Mouse (Mus musculus) stomach, postnatal 0 days (tissue): ENCODE results near the gene Ccdc18. TPM values are rescaled to one million over a fixed set of nuclear protein-coding genes. Genes with fewer than 3 reads are reported as not detected.
"Not testable (repeated sequence)": the region's sequence is repeated elsewhere in the genome, so short reads cannot be mapped to it uniquely, and the experiment has no call there.

ENCODE experiments used
- ATAC-seq: fragments of 200-750 bp; cut with Nextera tagmentation; 2 replicates; pipeline ENCODE4 v1.8.0; 2017; ENCODE audit not compliant: low FRiP score, low TSS enrichment
- DNase-seq: peaks from one replicate; pipeline ENCODE4 v3.0.0-alpha.2; 2016; ENCODE audit warnings: low spot score
- H3K27ac ChIP-seq: fragments of 300-500 bp; sonication (generic); replicated peaks from 2 replicates; pipeline ENCODE4 v1.5.1; 2014; ENCODE audit warnings: mild to moderate bottlenecking, control low read depth
- H3K27me3 ChIP-seq: fragments of 300-500 bp; sonication (generic); 2 replicates; pipeline ENCODE4 v1.6.1; 2014; ENCODE audit warnings: low read length; ENCODE audit not compliant: control insufficient read depth, insufficient read depth
- H3K36me3 ChIP-seq: fragments of 300-500 bp; sonication (generic); 2 replicates; pipeline ENCODE4 v1.6.1; 2014; ENCODE audit warnings: low read length, mixed read lengths; ENCODE audit not compliant: control insufficient read depth, insufficient read depth
- H3K4me1 ChIP-seq: fragments of 300-500 bp; sonication (generic); replicated peaks from 2 replicates; pipeline ENCODE4 v1.6.1; 2014; ENCODE audit warnings: antibody characterized with exemption; ENCODE audit not compliant: control insufficient read depth, insufficient read depth
- H3K4me2 ChIP-seq: fragments of 300-500 bp; sonication (generic); replicated peaks from 2 replicates; pipeline ENCODE4 v1.6.1; 2014; ENCODE audit warnings: low read depth, mild to moderate bottlenecking, control low read depth, moderate library complexity
- H3K4me3 ChIP-seq: fragments of 300-500 bp; sonication (generic); 2 replicates; pipeline ENCODE4 v1.5.1; 2014; ENCODE audit warnings: low read depth, low read length, control low read depth
- H3K9ac ChIP-seq: fragments of 300-500 bp; sonication (generic); 2 replicates; pipeline ENCODE4 v1.6.1; 2014; ENCODE audit warnings: mild to moderate bottlenecking, low read length, control low read depth, mixed read lengths
- H3K9me3 ChIP-seq: fragments of 300-500 bp; sonication (generic); 2 replicates; pipeline ENCODE4 v1.6.1; 2016; ENCODE audit warnings: low read length; ENCODE audit not compliant: control insufficient read depth
- CTCF ChIP-seq: IDR thresholded peaks from 2 replicates; pipeline ENCODE4 v1.5.1; 2016; ENCODE audit warnings: antibody characterized with exemption, low read depth, mild to moderate bottlenecking, moderate library complexity
- EP300 ChIP-seq: optimal IDR thresholded peaks from 2 replicates; pipeline ENCODE3; 2016; ENCODE audit warnings: antibody characterized with exemption
- WGBS: fragments of 180-500 bp; shearing (Covaris S2); extraction: QIAGEN DNeasy Blood & Tissue Kit; methylation state at CpG from one replicate; pipeline ENCODE4 v1.1.7; 2014; 5-methylcytosine and 5-hydroxymethylcytosine counted together
- polyA plus RNA-seq: library from polyadenylated mRNA; unstranded; fragments of >200 nt; fragmentation: Nextera tagmentation; extraction: Ambion mirVana; gene quantifications from 2 replicates; pipeline ENCODE4 v1.2.1, GENCODE M21; 2015

Gene Ccdc18
- polyA plus RNA-seq, 1 experiment from 2014 or later, result 2.7 TPM

GRCm38 (mm10) chr5:108226159-108226558, 93.5 kb downstream of the Ccdc18 start:
- no peak overlapping the region for H3K27ac ChIP-seq
- H3K36me3 ChIP-seq, result no peaks in the 10 kb centered on the region
- no peaks in the 10 kb centered on the region for H3K9me3 ChIP-seq
- H3K9ac ChIP-seq, result no peak overlapping the region
- TF ChIP-seq EP300 (no peak), CTCF (no peak)
- H3K4me1 ChIP-seq, result no peaks in the 10 kb centered on the region
- ATAC-seq (no peak), DNase-seq (no peak)
- H3K4me3 ChIP-seq, result no peak overlapping the region
- H3K27me3 ChIP-seq, result no peaks in the 10 kb centered on the region
- no peak overlapping the region for H3K4me2 ChIP-seq

DNA sequence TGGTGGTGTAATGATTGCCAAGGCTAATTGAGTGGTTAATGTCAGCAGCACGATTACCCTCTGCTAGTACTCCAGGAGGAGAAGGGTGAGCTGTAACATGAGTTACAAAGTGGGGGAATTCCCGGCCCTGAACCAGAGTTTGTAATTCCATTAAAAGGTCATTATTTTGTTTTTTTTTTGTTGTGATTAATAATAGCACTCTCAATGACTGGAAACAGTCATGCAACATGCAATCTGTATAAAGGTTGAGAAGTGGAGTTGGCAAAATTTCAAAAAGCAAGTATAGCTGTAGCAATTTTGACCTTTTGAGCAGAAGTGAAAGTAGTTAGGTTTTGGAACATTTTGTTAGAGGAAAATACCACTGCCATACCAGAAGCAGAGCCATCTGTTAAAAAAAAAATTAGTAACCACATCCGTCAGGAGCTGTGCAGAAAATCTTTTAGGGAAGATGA, 113.7 kb downstream of the Ccdc18 start:
- WGBS, result 32% methylated on average over 3 of the region's 3 CpGs
- Histone ChIP-seq H3K9me3 (no peaks in the 10 kb centered on the region), H3K27ac (no peak overlapping the region), H3K4me3 (no peak overlapping the region), H3K9ac (no peak overlapping the region), H3K4me2 (no peak overlapping the region), H3K27me3 (no peaks in the 10 kb centered on the region), H3K4me1 (no peaks in the 10 kb centered on the region), H3K36me3 (no peaks in the 10 kb centered on the region)
- no peak for TF ChIP-seq EP300
- TF ChIP-seq CTCF, result no peak
- DNase-seq (no peak), ATAC-seq (no peak)

DNA sequence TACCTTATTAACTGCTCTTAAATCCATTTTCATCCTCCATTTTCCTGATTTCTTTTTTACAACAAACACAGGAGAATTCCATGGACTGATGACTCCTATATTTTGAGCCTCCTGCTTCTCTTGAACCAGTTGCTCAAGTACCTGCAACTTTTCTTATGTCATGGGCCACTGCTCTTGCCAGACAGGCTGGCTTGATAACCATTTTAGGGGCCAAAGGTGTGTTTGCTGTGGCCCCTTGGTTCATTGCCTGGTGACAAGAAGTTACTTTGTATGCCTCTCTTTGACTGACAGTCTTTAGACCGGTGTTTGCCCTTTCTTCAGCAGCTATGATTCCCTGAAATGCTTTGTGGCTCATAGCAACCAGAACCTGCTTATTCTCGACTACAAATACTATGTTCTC, 117.4 kb downstream of the Ccdc18 start:
- no peak for DNase-seq
- TF ChIP-seq CTCF, result no peak
- TF ChIP-seq EP300, result no peak
- Histone ChIP-seq H3K36me3 (no peaks in the 10 kb centered on the region), H3K9ac (no peak overlapping the region), H3K27ac (no peak overlapping the region), H3K27me3 (no peaks in the 10 kb centered on the region), H3K9me3 (no peaks in the 10 kb centered on the region), H3K4me1 (no peaks in the 10 kb centered on the region), H3K4me3 (no peak overlapping the region), H3K4me2 (no peak overlapping the region)
- no peak for ATAC-seq
- 38% methylated on average over 2 of the region's 2 CpGs for WGBS

DNA sequence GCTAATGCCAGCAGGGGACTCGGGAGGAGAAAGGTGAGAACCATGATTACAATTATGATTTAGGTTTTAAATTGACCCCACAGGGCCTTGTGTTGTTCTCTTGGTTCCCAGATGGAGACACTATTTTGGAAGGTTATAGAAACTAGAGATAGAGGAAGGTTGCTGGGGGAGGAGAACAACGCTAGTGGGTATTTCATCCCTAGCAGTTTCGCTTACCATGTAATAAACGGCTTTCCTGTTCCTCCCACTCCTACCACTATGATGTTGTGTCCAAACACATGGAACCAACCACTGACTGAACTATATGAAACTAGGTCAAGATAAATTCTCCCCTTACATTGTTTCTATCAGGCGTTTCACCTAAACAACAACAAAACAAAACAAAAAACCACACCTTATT, 122.6 kb downstream of the Ccdc18 start:
- Histone ChIP-seq H3K9me3 (no peaks in the 10 kb centered on the region), H3K27me3 (no peaks in the 10 kb centered on the region), H3K4me2 (no peak overlapping the region), H3K4me1 (no peaks in the 10 kb centered on the region), H3K9ac (no peak overlapping the region), H3K27ac (no peak overlapping the region), H3K4me3 (no peak overlapping the region), H3K36me3 (no peaks in the 10 kb centered on the region)
- WGBS, result 71% methylated on average over 5 of the region's 5 CpGs
- no peak for TF ChIP-seq CTCF
- ATAC-seq, result no peak
- no peak for DNase-seq

DNA sequence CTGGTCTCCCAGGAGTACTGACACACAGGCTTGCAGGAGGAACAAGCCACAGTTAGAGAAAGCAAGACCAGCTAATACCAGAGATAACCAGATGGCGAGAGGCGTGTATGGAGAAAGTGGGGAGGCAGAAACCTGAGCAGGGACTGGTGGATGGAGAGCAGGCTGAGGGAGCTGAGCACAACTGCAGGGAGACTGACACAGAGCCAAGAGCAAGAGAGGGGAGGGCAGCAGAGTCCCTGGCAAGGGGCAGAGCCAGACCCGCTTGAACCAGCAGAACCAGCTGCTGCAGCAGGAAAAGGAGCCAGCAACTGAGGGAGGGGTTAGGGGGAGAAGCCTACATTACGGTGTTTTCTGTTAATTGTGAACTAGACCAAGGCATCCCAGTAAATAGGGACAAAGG, 130.0 kb downstream of the Ccdc18 start:
- TF ChIP-seq CTCF (no peak), EP300 (no peak)
- Histone ChIP-seq H3K9me3 (no peaks in the 10 kb centered on the region), H3K4me1 (no peaks in the 10 kb centered on the region), H3K27ac (0 out of 2 replicates have a peak overlapping the region, but pooled peaks have one; percentile 2), H3K9ac (no peak overlapping the region), H3K4me3 (no peak overlapping the region), H3K4me2 (no peak overlapping the region), H3K27me3 (no peaks in the 10 kb centered on the region), H3K36me3 (no peaks in the 10 kb centered on the region)
- ATAC-seq (no peak), DNase-seq (no peak)
- WGBS, result 16% methylated on average over 4 of the region's 4 CpGs

GRCm38 (mm10) chr5:108263785-108264184, 131.1 kb downstream of the Ccdc18 start:
- H3K27ac ChIP-seq, H3K4me2 ChIP-seq, H3K36me3 ChIP-seq, H3K9me3 ChIP-seq, ATAC-seq, H3K27me3 ChIP-seq, DNase-seq, H3K4me1 ChIP-seq, H3K4me3 ChIP-seq, H3K9ac ChIP-seq: not testable (repeated sequence)
- WGBS, result 85% methylated on average over 1 of the region's 1 CpGs
